Mouse (Mus musculus) frontal cortex, adult (tissue): ENCODE measurements around the gene Usp24.

Experiments
- ATAC-seq: cut with Nextera tagmentation; 2 replicates; pipeline ENCODE4 v1.9.2; 2017; ENCODE audit warnings: mild to moderate bottlenecking, moderate library complexity, mixed read lengths; ENCODE audit not compliant: low TSS enrichment

Usp24 gene

GRCm38 (mm10) chr4:106490620-106491019 lies 174.6 kb downstream of the Usp24 start:
- no peak for ATAC-seq
